Mouse (Mus musculus) cerebellum, postnatal 25 days (tissue): ENCODE results near the gene Mospd1.

Source experiments
- DNase-seq, 2 experiments: peaks; one replicate each; pipeline ENCODE4 v3.0.0; 2021; ENCODE audit warnings: mixed read lengths in 2 of 2

The Mospd1 gene

DNA sequence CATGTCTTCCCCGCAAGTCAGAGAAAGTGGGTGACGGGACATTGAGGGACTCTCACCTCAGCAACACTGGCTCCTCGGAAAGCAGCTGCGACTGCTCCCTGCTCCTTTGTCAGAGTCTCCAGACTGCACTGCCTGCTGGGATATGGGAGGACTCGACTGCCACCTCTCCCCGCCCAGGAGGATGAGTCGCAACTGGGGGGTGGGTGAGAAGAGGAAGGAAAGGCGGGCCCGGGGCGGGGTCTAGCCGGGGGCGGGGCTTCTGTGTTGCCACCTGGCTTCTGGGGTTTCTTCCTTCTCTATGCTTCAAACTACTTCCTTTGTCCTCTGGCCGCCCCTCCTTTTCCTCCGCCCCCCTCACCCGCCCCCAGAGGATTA lies at the start of gene Mospd1:
Gene Mospd1, minus strand, starts transcription at position 137 of the 375 bp plus-strand sequence.
- peak; percentile 69 to 85 for DNase-seq

DNA sequence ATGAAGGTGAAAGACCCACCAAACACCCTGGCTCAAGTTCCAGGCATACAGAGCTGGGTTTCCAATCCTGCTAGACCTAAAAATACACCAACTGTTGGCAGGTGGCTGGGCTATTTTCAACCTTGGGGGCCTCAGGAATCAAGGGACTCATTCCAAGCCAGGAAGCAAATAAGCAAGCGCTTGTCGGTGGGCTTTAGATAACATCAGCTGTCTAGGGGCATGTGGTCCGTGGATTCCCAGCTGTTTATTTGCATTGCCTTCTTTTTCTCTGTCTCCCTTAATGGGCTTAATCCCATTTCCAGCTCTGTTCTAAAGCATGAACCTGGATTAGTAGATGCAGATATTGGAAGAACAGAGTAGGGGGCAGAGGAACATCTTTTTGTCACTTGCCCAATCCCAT lies 16.1 kb upstream of the Mospd1 start:
- DNase-seq: no peak

DNA sequence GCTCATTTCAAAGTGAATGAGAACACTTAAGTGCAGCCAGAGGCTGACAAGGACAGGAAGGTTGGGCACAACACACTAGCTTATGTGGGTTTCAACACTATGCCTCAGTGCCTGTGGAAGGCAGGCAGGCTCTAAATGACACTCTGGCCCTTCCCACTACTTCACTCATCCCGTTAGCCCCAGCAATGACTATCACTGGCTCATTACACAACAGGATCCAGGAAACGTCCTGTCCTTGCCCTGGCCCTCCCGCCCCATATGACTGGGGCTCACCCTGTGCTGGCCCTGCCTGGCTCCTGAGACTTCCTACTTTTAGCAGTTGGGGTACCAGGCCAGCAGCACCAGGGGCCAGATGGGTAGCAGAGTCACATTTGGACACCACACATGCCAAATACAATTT lies 12.8 kb upstream of the Mospd1 start:
- DNase-seq: no peak

DNA sequence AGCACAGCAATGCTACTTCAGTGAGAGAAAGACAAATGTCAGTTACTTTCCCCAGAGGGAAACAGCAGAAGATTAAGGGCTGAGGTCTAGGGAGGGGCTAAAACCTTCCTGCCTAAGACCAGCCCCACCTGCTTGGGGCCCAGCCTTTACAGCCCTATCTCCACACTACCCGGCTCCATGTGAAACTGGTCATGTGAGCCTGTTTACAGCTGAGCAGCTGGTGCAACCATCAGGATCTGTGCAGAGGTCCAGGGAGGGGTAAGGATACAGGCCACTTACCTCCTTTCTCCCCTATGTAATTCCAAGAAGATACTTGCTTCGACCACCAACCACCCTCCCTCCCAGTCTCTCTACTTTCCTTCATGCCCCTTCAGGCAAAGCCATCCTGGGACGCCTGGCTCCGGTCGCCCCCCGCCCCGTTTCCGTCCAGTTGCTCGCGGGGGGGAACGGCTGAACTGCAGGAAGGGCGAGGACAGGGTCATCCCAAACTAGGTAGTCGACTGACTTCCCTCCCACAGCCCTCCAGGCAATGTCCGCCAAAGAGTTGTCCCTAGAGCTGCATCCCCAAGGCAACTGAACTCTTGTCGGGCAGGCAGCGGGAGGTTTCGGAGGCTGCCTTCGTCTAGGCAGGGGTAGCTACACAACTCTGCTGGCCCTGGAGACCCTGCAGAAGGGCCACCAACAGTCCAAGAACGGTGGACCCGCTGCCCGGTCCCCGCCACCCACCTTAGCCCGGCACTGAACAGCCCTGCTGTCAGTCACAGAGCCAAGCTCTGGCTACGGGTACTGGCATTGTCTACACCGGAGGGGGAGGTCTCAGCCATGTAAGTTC lies 552 bp downstream of the Mospd1 start:
- DNase-seq: peak; percentile 7 to 13

DNA sequence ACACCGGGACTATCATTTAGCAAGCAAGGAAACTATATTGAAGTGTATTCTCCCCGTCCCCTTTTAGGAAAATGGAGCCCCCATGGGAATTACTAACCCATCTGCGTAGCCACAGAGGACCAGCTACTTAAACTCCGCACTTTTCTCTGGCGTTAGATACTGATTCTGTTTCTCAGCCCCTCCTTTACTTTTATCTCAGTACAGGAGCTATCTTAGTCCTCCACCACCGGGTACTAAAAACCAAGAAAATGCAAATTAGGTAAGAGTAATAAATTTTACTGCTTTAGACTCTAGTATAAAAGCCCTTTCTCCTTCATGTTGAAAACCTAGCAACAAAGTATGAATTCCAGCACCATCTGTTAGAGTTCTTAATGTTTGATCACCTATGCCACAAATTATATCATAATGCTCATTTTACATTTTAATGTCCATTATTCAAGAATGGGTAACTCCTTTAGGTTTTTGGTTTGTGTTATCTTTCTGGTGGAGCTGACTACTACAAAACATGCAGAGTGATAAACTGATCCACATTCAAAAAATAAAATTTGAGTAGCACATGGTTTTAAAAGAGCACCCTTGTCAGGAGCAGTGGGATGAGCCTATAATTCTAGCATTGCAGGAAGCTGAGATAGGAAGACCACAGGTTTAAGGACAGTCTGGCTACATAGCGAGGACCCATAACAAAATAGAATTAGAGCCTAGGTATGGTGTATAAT lies 5.5 kb downstream of the Mospd1 start:
- no peak for DNase-seq

DNA sequence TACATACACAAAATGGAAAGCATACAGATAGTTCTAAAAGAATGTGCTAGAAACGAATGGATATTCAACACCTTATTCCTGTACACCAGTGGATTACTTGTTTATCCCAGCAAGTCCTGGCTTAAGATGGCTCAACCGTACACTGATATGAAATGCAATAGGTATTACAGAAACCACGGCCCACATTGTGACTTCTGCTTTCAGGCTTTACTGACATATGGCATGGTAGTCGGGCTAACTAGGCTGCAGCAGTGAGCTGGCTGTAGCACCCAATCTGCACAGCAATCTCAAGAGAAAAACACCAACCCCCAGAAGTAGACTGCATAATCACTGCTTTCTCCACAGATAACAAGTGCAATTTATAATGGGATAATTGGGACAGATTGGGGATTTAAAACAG lies 21.9 kb downstream of the Mospd1 start:
- DNase-seq: no peak

DNA sequence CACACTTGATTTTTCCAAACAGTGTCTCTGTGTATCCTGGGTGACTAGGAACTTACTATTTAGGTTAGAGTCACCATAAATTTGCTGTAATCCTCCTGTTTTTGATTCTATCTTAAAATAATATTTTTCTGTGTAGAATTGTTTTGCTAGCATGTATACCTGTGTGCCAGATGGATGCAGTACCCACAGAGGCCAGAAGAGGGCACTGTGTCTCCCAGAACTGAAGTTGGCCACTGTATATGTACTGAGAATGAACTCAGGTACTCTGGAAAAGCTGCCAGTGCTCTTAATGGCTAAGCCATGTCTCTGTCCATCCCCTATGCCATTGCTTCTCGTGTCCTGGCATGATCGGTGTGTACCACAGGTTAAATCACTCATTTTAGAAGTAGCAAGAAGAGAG lies 28.8 kb downstream of the Mospd1 start:
- peak; percentile 43 to 65 for DNase-seq

DNA sequence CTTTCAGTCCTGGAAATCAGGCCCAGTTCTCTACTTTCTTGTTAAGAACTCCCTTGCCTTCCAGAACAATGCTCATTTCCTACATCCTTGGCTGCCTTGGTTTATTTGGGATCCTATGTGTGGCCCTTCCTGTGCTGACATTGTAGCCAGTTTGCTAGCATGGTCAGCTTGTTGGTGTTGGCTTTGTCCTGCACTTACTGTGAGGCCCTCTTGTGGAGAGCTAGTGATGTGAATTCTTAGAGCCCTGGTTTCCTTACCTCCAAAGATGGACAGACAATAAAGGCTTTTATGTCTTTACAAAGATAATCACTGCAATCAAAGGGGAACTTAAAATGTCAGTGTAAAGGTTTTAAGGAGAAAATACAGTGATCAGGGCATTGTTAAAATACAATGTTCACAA lies 32.9 kb downstream of the Mospd1 start:
- DNase-seq: no peak

DNA sequence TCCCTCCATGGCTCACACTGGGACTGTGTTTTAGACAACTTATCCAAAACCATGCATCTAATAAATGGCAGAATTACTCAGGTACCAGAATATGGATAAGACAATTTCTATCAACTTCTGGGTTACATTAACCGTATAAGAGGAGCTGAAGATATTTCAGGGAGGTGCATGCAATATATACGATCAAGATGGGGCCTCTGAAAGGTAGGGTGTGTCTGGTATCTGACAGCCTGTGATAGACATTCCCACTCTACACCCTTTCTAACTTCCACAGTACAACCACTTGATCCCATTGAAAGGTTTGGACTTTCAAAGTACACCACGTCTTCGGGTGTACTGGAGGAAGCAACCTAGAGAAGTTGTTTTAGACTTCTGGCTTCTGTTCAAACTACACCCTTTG lies 39.9 kb downstream of the Mospd1 start:
- no peak for DNase-seq

DNA sequence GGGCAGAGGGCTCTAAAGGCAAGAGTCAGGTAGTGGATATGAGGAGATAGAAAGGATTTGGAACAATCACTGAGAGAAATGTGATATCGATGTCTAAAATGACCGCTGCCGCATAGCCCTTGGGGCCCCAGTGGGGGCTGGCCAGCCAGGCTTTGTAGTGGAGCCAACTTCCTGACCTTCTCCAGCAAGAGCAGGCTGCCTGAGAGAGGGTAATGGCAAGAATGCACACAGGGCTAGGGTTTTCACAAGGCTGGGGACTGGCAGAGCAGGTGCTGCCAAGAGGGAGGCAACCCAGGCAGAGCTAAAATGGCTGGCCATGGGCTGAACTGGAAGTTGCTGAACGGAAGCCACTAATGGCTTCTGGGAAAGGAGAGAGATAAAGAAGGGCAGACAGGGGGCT lies 49.2 kb downstream of the Mospd1 start:
- DNase-seq: no peak

DNA sequence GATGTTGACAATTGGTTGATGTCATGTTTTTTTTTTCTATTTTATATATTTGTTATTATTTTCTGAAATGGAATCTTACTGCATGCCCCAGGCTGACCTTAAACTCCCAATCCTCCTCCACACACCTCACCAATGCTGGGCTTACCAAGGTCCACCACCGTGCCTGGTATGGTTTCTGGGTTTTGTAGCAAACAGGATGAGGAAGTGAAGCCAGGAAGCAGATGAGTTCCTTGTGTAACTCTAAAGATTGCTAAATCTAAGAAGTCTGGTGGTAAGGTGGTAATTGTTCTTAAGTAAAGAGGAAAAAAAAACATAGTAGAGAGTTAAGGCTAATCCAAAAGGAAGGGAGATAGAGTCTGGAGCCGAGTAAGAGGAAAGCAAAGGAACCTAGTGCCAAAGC lies 49.7 kb downstream of the Mospd1 start:
- no peak for DNase-seq
